Mouse (Mus musculus) myocyte (in vitro differentiated cells): ENCODE data around the gene Flt3. TPM values are rescaled to one million over a fixed set of nuclear protein-coding genes. Genes with fewer than 3 reads are reported as not detected.

ENCODE experiments used
- H3K27me3 ChIP-seq: one replicate; pipeline ENCODE4 v1.6.1; 2011; ENCODE audit not compliant: control insufficient read depth, insufficient read depth, insufficient read length
- H3K36me3 ChIP-seq: one replicate; pipeline ENCODE4 v1.6.1; 2011; ENCODE audit not compliant: control insufficient read depth, insufficient read depth
- H3K4me2 ChIP-seq: one replicate; pipeline ENCODE4 v1.6.1; 2011; ENCODE audit warnings: low read depth, control low read depth
- H3K4me3 ChIP-seq: one replicate; pipeline ENCODE4 v1.5.1; 2011; ENCODE audit warnings: mild to moderate bottlenecking, control low read depth, moderate library complexity
- H3K79me2 ChIP-seq: one replicate; pipeline ENCODE4 v1.6.1; 2011; ENCODE audit not compliant: control insufficient read depth, insufficient read depth
- H3ac ChIP-seq: one replicate; pipeline ENCODE4 v1.6.1; 2011; ENCODE audit not compliant: control insufficient read depth, insufficient read length
- CEBPB ChIP-seq: IDR thresholded peaks from 2 replicates; pipeline ENCODE4 v1.6.1; 2011; ENCODE audit warnings: mild to moderate bottlenecking, moderate library complexity; ENCODE audit not compliant: poor library complexity, insufficient read depth, severe bottlenecking
- E2F4 ChIP-seq: IDR thresholded peaks from one replicate; pipeline ENCODE4 v1.6.1; 2011; ENCODE audit warnings: mild to moderate bottlenecking, control low read depth, moderate library complexity; ENCODE audit not compliant: insufficient read depth
- MAX ChIP-seq: IDR thresholded peaks from one replicate; pipeline ENCODE4 v1.6.1; 2011; ENCODE audit warnings: low read depth, mild to moderate bottlenecking, control low read depth
- MYOD1 ChIP-seq, 3 experiments: IDR thresholded peaks; one replicate each; pipeline ENCODE4 v1.6.1; 2011; ENCODE audit warnings: control low read depth in 2 of 3, low read depth in 2 of 3, mild to moderate bottlenecking in 2 of 3, moderate library complexity in 1 of 3; ENCODE audit not compliant: insufficient read length in 2 of 3, control insufficient read depth in 1 of 3
- MYOG ChIP-seq, 3 experiments: IDR thresholded peaks; one replicate each; pipeline ENCODE4 v1.6.1; 2011; ENCODE audit warnings: control low read depth in 2 of 3, low read depth in 2 of 3, mild to moderate bottlenecking in 2 of 3; ENCODE audit not compliant: insufficient read length in 2 of 3, control insufficient read depth in 1 of 3, insufficient read depth in 1 of 3
- POLR2A ChIP-seq: IDR thresholded peaks from one replicate; pipeline ENCODE4 v1.6.1; 2011; ENCODE audit warnings: low read depth, mild to moderate bottlenecking, control low read depth, moderate library complexity; ENCODE audit not compliant: insufficient read length
- POLR2AphosphoS2 ChIP-seq: IDR thresholded peaks from one replicate; pipeline ENCODE4 v1.6.1; 2011; ENCODE audit warnings: low read depth, control low read depth; ENCODE audit not compliant: insufficient read length
- REST ChIP-seq: IDR thresholded peaks from one replicate; pipeline ENCODE4 v1.6.1; 2011; ENCODE audit warnings: mild to moderate bottlenecking, control low read depth, moderate library complexity; ENCODE audit not compliant: insufficient read depth, insufficient read length
- SRF ChIP-seq: IDR thresholded peaks from one replicate; pipeline ENCODE4 v1.6.1; 2011; ENCODE audit warnings: low read depth; ENCODE audit not compliant: control insufficient read depth, insufficient read length
- TCF12 ChIP-seq: IDR thresholded peaks from one replicate; pipeline ENCODE4 v1.6.1; 2011; ENCODE audit warnings: mild to moderate bottlenecking, control low read depth; ENCODE audit not compliant: poor library complexity, insufficient read depth, severe bottlenecking
- TCF3 ChIP-seq: IDR thresholded peaks from one replicate; pipeline ENCODE4 v1.6.1; 2011; ENCODE audit warnings: low read depth, control low read depth; ENCODE audit not compliant: insufficient read length
- USF1 ChIP-seq: IDR thresholded peaks from one replicate; pipeline ENCODE4 v1.6.1; 2011; ENCODE audit warnings: low read depth, mild to moderate bottlenecking, control low read depth, moderate library complexity
- polyA plus RNA-seq: library from polyadenylated mRNA; unstranded; fragments of >200 nt; fragmentation: generic; extraction: Trizol; gene quantifications from one replicate; pipeline ENCODE4 v1.2.1, GENCODE M21; 2012; ENCODE audit warnings: missing spikeins

Gene Flt3
- polyA plus RNA-seq, 1 experiment, result 0.01 TPM

DNA sequence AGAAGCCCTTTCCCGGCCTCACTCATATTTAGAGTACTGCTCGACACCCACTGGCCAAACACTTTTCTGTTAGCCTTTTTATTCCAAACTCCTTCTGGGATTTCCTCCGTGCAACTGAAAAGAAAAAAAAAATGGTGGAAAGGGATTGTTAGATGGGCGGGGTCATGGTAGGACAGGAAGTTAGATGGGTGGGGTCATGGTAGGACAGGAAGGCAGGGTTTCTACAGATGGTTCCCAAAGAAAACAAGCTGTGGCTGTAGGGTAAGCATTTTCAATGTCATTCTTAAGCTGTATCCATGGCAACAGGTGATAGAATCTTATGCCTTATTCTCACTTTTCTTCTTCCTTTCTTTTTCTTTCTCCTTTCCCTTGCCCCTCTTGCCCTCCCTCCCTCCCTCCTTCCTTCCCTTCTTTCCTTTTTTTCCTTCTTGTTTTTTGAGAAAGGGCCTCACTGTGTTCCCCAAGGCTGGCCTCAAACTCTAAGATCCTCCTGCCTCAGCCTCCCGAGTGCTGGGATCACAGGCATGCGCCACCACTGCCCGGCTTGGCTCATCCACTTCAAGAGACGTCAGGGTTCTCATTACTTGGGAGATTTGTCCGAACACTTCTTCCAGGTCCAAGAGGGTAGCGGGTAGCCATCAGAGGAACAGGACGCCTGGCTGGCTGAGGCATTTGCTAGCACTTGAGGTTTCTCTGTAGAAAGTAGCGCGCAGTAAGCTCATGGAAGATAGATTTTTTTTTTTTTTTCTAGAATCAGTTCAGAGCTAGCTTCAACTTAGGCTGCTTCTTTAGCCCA is 43.8 kb downstream of the Flt3 start:
- no peak overlapping the region for H3ac ChIP-seq
- no peaks in the 10 kb centered on the region for H3K27me3 ChIP-seq
- H3K36me3 ChIP-seq, result no peaks in the 10 kb centered on the region
- TF ChIP-seq MYOD1 (IDR thresholded peaks at IDR 0.05; ENCODE audit: control insufficient read depth in 1 of 3, insufficient read length in 2 of 3, low read depth in 2 of 3) (no peak), MAX (no peak), CEBPB (no peak), E2F4 (no peak), SRF (no peak), TCF3 (no peak), POLR2AphosphoS2 (no peak)
- no peaks in the 10 kb centered on the region for H3K79me2 ChIP-seq
- no peak overlapping the region for H3K4me2 ChIP-seq
- H3K4me3 ChIP-seq, result no peak overlapping the region

DNA sequence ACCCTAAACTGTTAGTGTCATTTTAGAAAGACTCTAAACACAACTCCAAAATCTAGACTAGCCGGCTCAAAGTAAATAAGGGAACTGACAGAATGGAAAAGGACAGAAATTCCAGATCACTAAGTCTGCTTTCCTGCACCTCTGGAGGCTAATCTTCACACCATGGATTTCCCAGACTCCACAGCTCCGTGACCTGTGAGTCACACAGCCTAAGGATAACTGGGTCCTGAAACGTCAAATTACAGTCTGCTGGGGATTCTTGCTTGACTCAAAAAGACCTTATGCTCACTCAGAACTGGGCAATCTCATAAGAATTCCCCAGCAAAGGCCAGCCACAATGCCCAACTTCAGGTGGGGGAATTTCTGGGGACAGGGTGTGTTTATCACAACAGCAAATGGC is 44.5 kb downstream of the Flt3 start:
- H3K36me3 ChIP-seq, result no peaks in the 10 kb centered on the region
- no peak overlapping the region for H3ac ChIP-seq
- H3K4me3 ChIP-seq, result no peak overlapping the region
- H3K27me3 ChIP-seq, result no peaks in the 10 kb centered on the region
- TF ChIP-seq TCF3 (no peak), POLR2AphosphoS2 (no peak), MYOD1 (IDR thresholded peaks at IDR 0.05; ENCODE audit: control insufficient read depth in 1 of 3, insufficient read length in 2 of 3, low read depth in 2 of 3) (no peak), SRF (no peak), CEBPB (no peak), MAX (no peak), REST (no peak), MYOG (IDR thresholded peaks at IDR 0.05; ENCODE audit: control insufficient read depth in 1 of 3, insufficient read depth in 1 of 3, insufficient read length in 2 of 3, low read depth in 2 of 3) (no peak), E2F4 (no peak), USF1 (no peak), POLR2A (no peak), TCF12 (no peak)
- no peaks in the 10 kb centered on the region for H3K79me2 ChIP-seq
- H3K4me2 ChIP-seq, result no peak overlapping the region

DNA sequence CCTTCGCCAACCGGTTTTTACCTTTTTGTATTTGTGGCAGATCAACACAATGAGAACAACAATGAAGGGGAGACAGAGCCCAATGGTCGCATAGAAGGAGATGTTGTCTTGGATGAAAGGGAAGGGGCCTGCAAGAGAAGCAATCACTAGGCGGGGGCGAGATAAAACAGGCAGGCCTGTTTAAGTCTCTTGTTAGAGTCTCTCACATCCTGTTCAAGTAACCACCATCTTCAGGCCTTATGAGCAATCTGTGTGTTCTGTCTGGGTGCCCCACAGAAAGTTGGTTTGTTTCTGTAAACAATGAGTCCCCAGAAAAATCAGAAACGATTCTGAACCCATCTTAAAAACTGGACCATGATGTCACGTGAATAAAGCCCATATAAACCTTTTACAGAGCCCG is 45.3 kb downstream of the Flt3 start:
- TF ChIP-seq CEBPB, result no peak
- no peak for TF ChIP-seq POLR2A
- TF ChIP-seq POLR2AphosphoS2, result no peak
- TF ChIP-seq USF1, result no peak
- TF ChIP-seq MAX, result no peak
- TF ChIP-seq MYOG (IDR thresholded peaks at IDR 0.05; ENCODE audit: control insufficient read depth in 1 of 3, insufficient read depth in 1 of 3, insufficient read length in 2 of 3, low read depth in 2 of 3), result no peak
- TF ChIP-seq TCF3, result no peak
- no peak for TF ChIP-seq MYOD1 (IDR thresholded peaks at IDR 0.05; ENCODE audit: control insufficient read depth in 1 of 3, insufficient read length in 2 of 3, low read depth in 2 of 3)
- no peak for TF ChIP-seq REST
- TF ChIP-seq E2F4, result no peak
- no peak for TF ChIP-seq TCF12
- Histone ChIP-seq H3K79me2 (no peaks in the 10 kb centered on the region), H3K4me2 (no peak overlapping the region), H3ac (no peak overlapping the region), H3K36me3 (no peaks in the 10 kb centered on the region), H3K4me3 (no peak overlapping the region), H3K27me3 (no peaks in the 10 kb centered on the region)

DNA sequence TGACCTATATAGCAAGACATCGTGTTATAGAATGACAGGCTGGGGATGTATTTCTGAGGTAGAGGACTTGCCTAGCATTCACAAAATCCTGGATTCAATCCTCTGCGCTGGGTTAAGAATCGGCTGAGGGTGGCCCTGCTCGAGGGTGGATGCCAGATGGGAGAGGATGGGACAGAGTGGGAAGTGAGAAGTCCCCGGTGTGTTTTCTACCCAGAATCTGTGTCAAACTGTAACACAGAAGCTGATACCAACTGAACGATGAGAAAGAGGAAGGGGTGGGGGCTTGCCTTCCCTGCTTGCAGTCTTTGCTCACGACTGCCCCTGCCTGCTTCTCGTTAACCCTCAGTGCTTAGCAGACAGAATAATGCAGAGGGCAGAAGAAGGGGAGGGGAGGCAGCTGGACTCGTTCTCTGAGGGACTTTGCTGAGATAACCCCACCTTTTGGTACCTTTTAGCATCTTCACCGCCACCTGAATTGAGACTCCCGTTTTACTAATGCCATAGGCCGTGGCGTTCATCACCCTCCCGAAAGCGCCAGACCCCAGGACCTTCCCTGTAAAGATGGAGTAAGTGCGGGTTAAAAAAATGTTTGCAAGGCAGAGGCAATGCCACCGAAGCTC is 46.0 kb downstream of the Flt3 start:
- Histone ChIP-seq H3K4me2 (no peak overlapping the region), H3ac (no peak overlapping the region)
- TF ChIP-seq POLR2AphosphoS2, result no peak
- TF ChIP-seq E2F4, result no peak
- no peak for TF ChIP-seq TCF3
- TF ChIP-seq REST, result no peak
- TF ChIP-seq SRF, result no peak
- no peak for TF ChIP-seq USF1
- no peak for TF ChIP-seq MYOG (IDR thresholded peaks at IDR 0.05; ENCODE audit: control insufficient read depth in 1 of 3, insufficient read depth in 1 of 3, insufficient read length in 2 of 3, low read depth in 2 of 3)
- no peak for TF ChIP-seq TCF12
- no peak for TF ChIP-seq MAX
- no peak for TF ChIP-seq MYOD1 (IDR thresholded peaks at IDR 0.05; ENCODE audit: control insufficient read depth in 1 of 3, insufficient read length in 2 of 3, low read depth in 2 of 3)
- TF ChIP-seq CEBPB, result no peak
- no peak for TF ChIP-seq POLR2A

More for the DNA sequence above, 46.0 kb downstream of the Flt3 start:
- Histone ChIP-seq H3K79me2 (no peaks in the 10 kb centered on the region), H3K36me3 (no peaks in the 10 kb centered on the region), H3K4me3 (no peak overlapping the region), H3K27me3 (no peaks in the 10 kb centered on the region)
